In genomic region chr16:58673811-58674410, GRCm38 (mm10) we compare ENCODE assay signal across 27 mouse cellular contexts. TPM values are rescaled to one million over a fixed set of nuclear protein-coding genes. Genes with fewer than 3 reads are reported as not detected.
A peak's percentile ranks its signal among the peaks of the same experiment; 100 is the strongest.
DNase-seq lines count a peak whose midpoint lies in the region; ATAC-seq lines count a peak whose summit lies in the region.
"Had no signal": no experiment of that assay in that cellular context is flagged by ENCODE, and none has a peak within 500 bp of the region (broad histone marks: within the 10 kb centered on the region; RNA-seq: fewer than 3 reads in every experiment).

No protein-coding gene starts in this region.

- H3K27me3 ChIP-seq in erythroblast, embryonic 14.5 days (ENCODE audit: control insufficient read depth) = no peaks in the 10 kb centered on the region
- no peaks in the 10 kb centered on the region for H3K27me3 ChIP-seq in liver, embryonic 11.5 days (replicated peaks; ENCODE audit: control insufficient read depth, insufficient read depth, low read length)
- no peaks in the 10 kb centered on the region for H3K27me3 ChIP-seq in hindbrain, embryonic 11.5 days (ENCODE audit: control insufficient read depth, insufficient read depth, low read length)
- H3K27me3 ChIP-seq: embryonic facial prominence, embryonic 12.5 days; hindbrain, embryonic 12.5 days; midbrain, embryonic 15.5 days; neural tube, embryonic 15.5 days had no signal

- no peaks in the 10 kb centered on the region for H3K9me3 ChIP-seq in erythroblast, embryonic 14.5 days (ENCODE audit: control insufficient read depth, low read length)
- H3K9me3 ChIP-seq in liver, embryonic 11.5 days (ENCODE audit: control insufficient read depth, low read length) = no peaks in the 10 kb centered on the region
- no peaks in the 10 kb centered on the region for H3K9me3 ChIP-seq in hindbrain, embryonic 11.5 days (ENCODE audit: control insufficient read depth, low read length)
- H3K9me3 ChIP-seq: embryonic facial prominence, embryonic 12.5 days; hindbrain, embryonic 12.5 days; midbrain, embryonic 15.5 days; neural tube, embryonic 15.5 days had no signal

- H3K4me1 ChIP-seq in erythroblast, embryonic 14.5 days (ENCODE audit: control insufficient read depth) = peaks cover 66% of the 10 kb centered on the region
- H3K4me1 ChIP-seq in liver, embryonic 11.5 days (replicated peaks; ENCODE audit: control insufficient read depth, insufficient read depth, low read length) = peaks cover 34% of the 10 kb centered on the region
- no peaks in the 10 kb centered on the region for H3K4me1 ChIP-seq in hindbrain, embryonic 11.5 days (replicated peaks; ENCODE audit: control insufficient read depth, insufficient read depth, low read length)

- peak overlapping the region; percentile 27 for H3K9ac ChIP-seq in liver, embryonic 11.5 days (ENCODE audit: low read depth, low read length)
- no peak overlapping the region for H3K9ac ChIP-seq in hindbrain, embryonic 11.5 days (ENCODE audit: low read depth, low read length)
- H3K9ac ChIP-seq: embryonic facial prominence, embryonic 12.5 days; hindbrain, embryonic 12.5 days; midbrain, embryonic 15.5 days; neural tube, embryonic 15.5 days had no signal

- peaks cover 88% of the 10 kb centered on the region for H3K36me3 ChIP-seq in erythroblast, embryonic 14.5 days (ENCODE audit: control insufficient read depth)
- H3K36me3 ChIP-seq in liver, embryonic 11.5 days (ENCODE audit: control insufficient read depth, insufficient read depth, low read length) = peaks cover 46% of the 10 kb centered on the region
- no peaks in the 10 kb centered on the region for H3K36me3 ChIP-seq in hindbrain, embryonic 11.5 days (ENCODE audit: control insufficient read depth, insufficient read depth, low read length)

- ATAC-seq in erythroblast, adult 5-6 weeks (replicated peaks; ENCODE audit: low FRiP score, poor library complexity, severe bottlenecking) = no peak
- ATAC-seq in liver, embryonic 11.5 days (replicated peaks; ENCODE audit: low FRiP score) = no peak
- no peak for ATAC-seq in hindbrain, embryonic 11.5 days (ENCODE audit: low FRiP score)
- ATAC-seq: inflammation-experienced regulatory T-cells, adult 6 months; midbrain, embryonic 15.5 days had no signal

- 91% methylated on average over 15 of the region's 15 CpGs for WGBS in liver, embryonic 11.5 days
- WGBS in hindbrain, embryonic 11.5 days = 93% methylated on average over 15 of the region's 15 CpGs

- peak overlapping the region; percentile 41; the same call in 1 of the 2 replicates for H3K27ac ChIP-seq in liver, embryonic 11.5 days (ENCODE audit: low read depth, low read length)
- H3K27ac ChIP-seq in hindbrain, embryonic 11.5 days (ENCODE audit: low read depth, low read length) = no peak overlapping the region
- H3K27ac ChIP-seq: embryonic facial prominence, embryonic 12.5 days; gastrocnemius, adult 2 months; hindbrain, embryonic 12.5 days; left cerebral cortex, adult 2 months; midbrain, embryonic 15.5 days; neural tube, embryonic 15.5 days had no signal

- peak overlapping the region; percentile 62 for H3K4me3 ChIP-seq in erythroblast, embryonic 14.5 days (replicated peaks)
- peak overlapping the region; percentile 100 for H3K4me3 ChIP-seq in liver, embryonic 11.5 days (ENCODE audit: low read depth, low read length)
- H3K4me3 ChIP-seq in hindbrain, embryonic 11.5 days (ENCODE audit: low read depth, low read length) = no peak overlapping the region
- H3K4me3 ChIP-seq: embryonic facial prominence, embryonic 12.5 days; gastrocnemius, adult 2 months; hindbrain, embryonic 12.5 days; left cerebral cortex, adult 2 months; midbrain, embryonic 15.5 days; neural tube, embryonic 15.5 days had no signal

- H3K4me2 ChIP-seq in liver, embryonic 11.5 days = peak overlapping the region; percentile 65
- H3K4me2 ChIP-seq in hindbrain, embryonic 11.5 days (replicated peaks; ENCODE audit: low read depth, low read length) = no peak overlapping the region
- H3K4me2 ChIP-seq: embryonic facial prominence, embryonic 12.5 days; hindbrain, embryonic 12.5 days; midbrain, embryonic 15.5 days; neural tube, embryonic 15.5 days had no signal

- DNase-seq in liver, embryonic 11.5 days (ENCODE audit: low spot score) = no peak
- no peak for DNase-seq in liver
- peak; percentile 21 to 44 for DNase-seq in kidney, postnatal 4 days
- DNase-seq in urinary bladder, adult 2 months (ENCODE audit: low spot score) = no peak
- no peak for DNase-seq in thymus, postnatal 4 days
- no peak for DNase-seq in hindbrain, embryonic 11.5 days (ENCODE audit: low spot score)
- DNase-seq: adrenal gland, postnatal 14 days; cerebellum, adult 11 months; cerebellum, postnatal 10 days; gastrocnemius, adult 2 months; left cerebral cortex, postnatal 4 days; lung, postnatal 10 days; spleen, adult 18-20 months; thymus, postnatal 25 days had no signal

RNA-seq across cellular contexts. Expression of gene Cpox, which starts 3.8 kb away (rescaled TPM):
- 45.0 and 55.5 TPM in 2 replicates for polyA plus RNA-seq in erythroblast, embryonic 14.5 days (2012)
- total RNA-seq in erythroblast, adult 5-6 weeks (2015; ENCODE audit: low replicate concordance) = 410 and 442 TPM in 2 replicates
- total RNA-seq in erythroblast, adult 5-6 weeks (2017; ENCODE audit: low replicate concordance) = 412 and 476 TPM in 2 replicates
- polyA plus RNA-seq in liver, embryonic 11.5 days (2014; fragmentation: Nextera tagmentation; extraction: Ambion mirVana) = 388 and 389 TPM in 2 replicates
- 20.3 and 26.5 TPM in 2 replicates for polyA plus RNA-seq in urinary bladder, adult 2 months (2012; rRNA removed)
- 21.0 and 23.4 TPM in 2 replicates for polyA plus RNA-seq in hindbrain, embryonic 11.5 days (2014; fragmentation: Nextera tagmentation; extraction: Ambion mirVana)

RNA-seq across cellular contexts. Expression of gene E330017A01Rik, which starts 35.4 kb away (rescaled TPM):
- 0.04 TPM in 1 of 2 replicates, not detected in the other for polyA plus RNA-seq in erythroblast, embryonic 14.5 days (2012)
- total RNA-seq in erythroblast, adult 5-6 weeks (2015; ENCODE audit: low replicate concordance) = not detected in 2 replicates
- total RNA-seq in erythroblast, adult 5-6 weeks (2017; ENCODE audit: low replicate concordance) = not detected in 2 replicates
- polyA plus RNA-seq in liver, embryonic 11.5 days (2014; fragmentation: Nextera tagmentation; extraction: Ambion mirVana) = not detected in 2 replicates
- not detected in 2 replicates for polyA plus RNA-seq in urinary bladder, adult 2 months (2012; rRNA removed)
- polyA plus RNA-seq in hindbrain, embryonic 11.5 days (2014; fragmentation: Nextera tagmentation; extraction: Ambion mirVana) = not detected in 2 replicates
- total RNA-seq: adrenal gland, postnatal 14 days; gastrocnemius, adult 2 months; layer of hippocampus, adult 18-20 months; left cerebral cortex, adult 2 months; left cerebral cortex, postnatal 4 days; liver, adult 2 months; megakaryocyte-erythroid progenitor cell, adult 5-6 weeks had no signal
- polyA plus RNA-seq: embryonic facial prominence, embryonic 12.5 days; gonadal fat pad, adult 2 months; heart, embryonic 16.5 days; hindbrain, embryonic 12.5 days; inflammation-experienced regulatory T-cells, adult 6 months; liver, adult 2 months; midbrain, embryonic 15.5 days; neural tube, embryonic 15.5 days had no signal

RNA-seq across cellular contexts. Expression of gene Gpr15, which starts 45.0 kb away (rescaled TPM):
- not detected in 2 replicates for polyA plus RNA-seq in erythroblast, embryonic 14.5 days (2012)
- not detected in 2 replicates for total RNA-seq in erythroblast, adult 5-6 weeks (2015; ENCODE audit: low replicate concordance)
- total RNA-seq in erythroblast, adult 5-6 weeks (2017; ENCODE audit: low replicate concordance) = not detected in 2 replicates
- polyA plus RNA-seq in liver, embryonic 11.5 days (2014; fragmentation: Nextera tagmentation; extraction: Ambion mirVana) = not detected in 2 replicates
- 0.03 TPM in 1 of 2 replicates, not detected in the other for polyA plus RNA-seq in urinary bladder, adult 2 months (2012; rRNA removed)
- not detected in 2 replicates for polyA plus RNA-seq in hindbrain, embryonic 11.5 days (2014; fragmentation: Nextera tagmentation; extraction: Ambion mirVana)
- total RNA-seq: adrenal gland, postnatal 14 days; gastrocnemius, adult 2 months; layer of hippocampus, adult 18-20 months; left cerebral cortex, adult 2 months; left cerebral cortex, postnatal 4 days; liver, adult 2 months; megakaryocyte-erythroid progenitor cell, adult 5-6 weeks had no signal
- polyA plus RNA-seq: embryonic facial prominence, embryonic 12.5 days; gonadal fat pad, adult 2 months; hindbrain, embryonic 12.5 days; neural tube, embryonic 15.5 days had no signal

RNA-seq across cellular contexts. Expression of gene Cldnd1, which starts 53.8 kb away (rescaled TPM):
- 0.21 and 0.29 TPM in 2 replicates for polyA plus RNA-seq in erythroblast, embryonic 14.5 days (2012)
- total RNA-seq in erythroblast, adult 5-6 weeks (2015; ENCODE audit: low replicate concordance) = 8.6 and 11.9 TPM in 2 replicates
- total RNA-seq in erythroblast, adult 5-6 weeks (2017; ENCODE audit: low replicate concordance) = 6.2 and 10.3 TPM in 2 replicates
- 65.3 and 73.3 TPM in 2 replicates for polyA plus RNA-seq in liver, embryonic 11.5 days (2014; fragmentation: Nextera tagmentation; extraction: Ambion mirVana)
- polyA plus RNA-seq in urinary bladder, adult 2 months (2012; rRNA removed) = 66.6 and 79.2 TPM in 2 replicates
- 137 and 140 TPM in 2 replicates for polyA plus RNA-seq in hindbrain, embryonic 11.5 days (2014; fragmentation: Nextera tagmentation; extraction: Ambion mirVana)

RNA-seq across cellular contexts. Expression of gene Gm813, which starts 57.1 kb away (rescaled TPM):
- polyA plus RNA-seq in erythroblast, embryonic 14.5 days (2012) = not detected in 2 replicates
- total RNA-seq in erythroblast, adult 5-6 weeks (2015; ENCODE audit: low replicate concordance) = not detected in 2 replicates
- total RNA-seq in erythroblast, adult 5-6 weeks (2017; ENCODE audit: low replicate concordance) = not detected in 2 replicates
- polyA plus RNA-seq in liver, embryonic 11.5 days (2014; fragmentation: Nextera tagmentation; extraction: Ambion mirVana) = not detected in 2 replicates
- polyA plus RNA-seq in urinary bladder, adult 2 months (2012; rRNA removed) = not detected in 2 replicates
- not detected in 2 replicates for polyA plus RNA-seq in hindbrain, embryonic 11.5 days (2014; fragmentation: Nextera tagmentation; extraction: Ambion mirVana)
- total RNA-seq: adrenal gland, postnatal 14 days; gastrocnemius, adult 2 months; layer of hippocampus, adult 18-20 months; left cerebral cortex, adult 2 months; left cerebral cortex, postnatal 4 days; liver, adult 2 months; megakaryocyte-erythroid progenitor cell, adult 5-6 weeks had no signal
- polyA plus RNA-seq: embryonic facial prominence, embryonic 12.5 days; gonadal fat pad, adult 2 months; heart, embryonic 16.5 days; hindbrain, embryonic 12.5 days; inflammation-experienced regulatory T-cells, adult 6 months; liver, adult 2 months; midbrain, embryonic 15.5 days; neural tube, embryonic 15.5 days had no signal

Comparison
In these comparisons a context has a peak if more than half of its experiments do, and no peak if none do; other contexts are left out.
1. DNase-seq: peak in kidney, postnatal 4 days (2 of 2); none in liver, embryonic 11.5 days (single experiment), liver (single experiment), urinary bladder, adult 2 months (single experiment), thymus, postnatal 4 days (single experiment) and hindbrain, embryonic 11.5 days (single experiment).